Mouse (Mus musculus): Measurements from ENCODE around the gene Tcea3. TPM values are rescaled to one million over a fixed set of nuclear protein-coding genes. Genes with fewer than 3 reads are reported as not detected.
A peak's percentile ranks its signal among the peaks of the same experiment; 100 is the strongest.

The Tcea3 gene
- polyA plus RNA-seq, 1 experiment from 2014 or later = 19.8 TPM

DNA sequence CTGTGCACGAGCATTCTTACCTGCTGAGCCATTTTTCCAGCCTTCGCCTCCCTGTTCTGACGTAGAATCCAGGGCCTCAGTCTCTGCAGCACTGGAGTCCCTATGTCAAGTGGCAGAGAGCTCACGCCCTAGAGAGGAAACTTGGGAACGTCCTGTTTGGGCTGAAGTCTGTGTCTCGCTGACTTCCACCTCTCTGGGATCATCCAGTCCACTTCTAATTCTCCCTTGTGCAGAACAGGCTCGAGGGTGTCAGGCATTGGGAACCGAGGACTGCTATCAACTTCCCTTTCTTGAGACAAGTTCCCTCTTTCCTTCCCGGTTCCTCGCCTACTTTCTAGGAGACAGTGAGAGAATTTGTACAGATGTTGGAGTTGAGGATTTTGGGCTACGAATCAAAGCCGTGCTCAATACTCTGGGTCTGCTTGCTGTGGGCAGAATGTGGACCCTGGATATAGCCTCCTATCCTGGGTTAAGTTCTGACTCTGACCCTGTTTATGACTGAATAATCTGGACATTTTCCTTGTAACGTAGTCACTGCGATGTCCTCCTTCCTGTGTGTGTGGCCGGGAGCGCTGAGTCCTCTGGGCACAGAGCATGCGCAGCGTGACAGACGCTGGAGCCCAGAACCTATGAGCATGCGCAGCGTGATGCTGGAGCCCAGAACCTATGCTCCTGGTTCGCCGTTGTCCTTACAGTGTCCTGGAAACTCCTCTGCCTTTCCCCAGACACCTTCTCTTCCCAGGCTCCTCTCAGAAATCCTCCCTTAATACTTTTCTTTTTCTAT, 22.7 kb upstream of the Tcea3 start:
- Histone ChIP-seq H3K27ac (ENCODE audit: low read length) (no peak overlapping the region), H3K4me2 (replicated peaks; ENCODE audit: low read depth, low read length) (no peak overlapping the region), H3K4me3 (ENCODE audit: low read depth, low read length) (no peak overlapping the region), H3K9ac (replicated peaks; ENCODE audit: low read depth, low read length) (no peak overlapping the region), H3K4me1 (ENCODE audit: control insufficient read depth, insufficient read depth, low read length) (peaks cover 10% of the 10 kb centered on the region), H3K36me3 (ENCODE audit: control insufficient read depth, insufficient read depth, low read length) (no peaks in the 10 kb centered on the region), H3K9me3 (ENCODE audit: control insufficient read depth, low read depth, low read length) (no peaks in the 10 kb centered on the region), H3K27me3 (ENCODE audit: control insufficient read depth, insufficient read depth, low read length) (no peaks in the 10 kb centered on the region)
- ATAC-seq (ENCODE audit: insufficient number of reproducible peaks, insufficient read depth, low FRiP score, low read depth) = no peak
- 82% methylated on average over 23 of the region's 23 CpGs for WGBS

DNA sequence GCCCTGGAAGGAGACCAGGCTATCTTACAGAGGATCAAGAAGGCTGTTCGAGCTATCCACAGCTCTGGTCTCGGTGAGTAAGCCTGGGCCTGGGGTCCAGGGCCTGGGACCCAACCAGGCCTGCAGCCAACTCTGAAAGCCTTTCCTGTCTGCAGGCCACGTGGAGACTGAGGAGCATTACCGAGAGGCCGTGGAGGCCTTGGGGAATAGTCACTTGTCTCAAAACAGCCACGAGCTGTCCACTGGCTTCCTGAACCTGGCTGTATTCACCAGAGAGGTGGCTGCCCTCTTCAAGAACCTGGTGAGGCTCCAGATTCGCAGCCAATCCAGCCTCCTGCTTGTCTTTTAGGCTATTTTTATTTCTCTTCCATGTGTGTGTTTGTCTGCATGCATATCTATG, 20.1 kb upstream of the Tcea3 start:
- peaks cover 4% of the 10 kb centered on the region; the same call in 1 of the 2 replicates for H3K4me1 ChIP-seq (ENCODE audit: control insufficient read depth, insufficient read depth, low read length)
- no peak overlapping the region for H3K27ac ChIP-seq (ENCODE audit: low read length)
- H3K4me2 ChIP-seq (replicated peaks; ENCODE audit: low read depth, low read length) = no peak overlapping the region
- no peaks in the 10 kb centered on the region for H3K36me3 ChIP-seq (ENCODE audit: control insufficient read depth, insufficient read depth, low read length)
- WGBS = 81% methylated on average over 7 of the region's 7 CpGs
- H3K9me3 ChIP-seq (ENCODE audit: control insufficient read depth, low read depth, low read length) = no peaks in the 10 kb centered on the region
- no peaks in the 10 kb centered on the region for H3K27me3 ChIP-seq (ENCODE audit: control insufficient read depth, insufficient read depth, low read length)
- no peak for ATAC-seq (ENCODE audit: insufficient number of reproducible peaks, insufficient read depth, low FRiP score, low read depth)
- no peak overlapping the region for H3K4me3 ChIP-seq (ENCODE audit: low read depth, low read length)
- H3K9ac ChIP-seq (replicated peaks; ENCODE audit: low read depth, low read length) = no peak overlapping the region

DNA sequence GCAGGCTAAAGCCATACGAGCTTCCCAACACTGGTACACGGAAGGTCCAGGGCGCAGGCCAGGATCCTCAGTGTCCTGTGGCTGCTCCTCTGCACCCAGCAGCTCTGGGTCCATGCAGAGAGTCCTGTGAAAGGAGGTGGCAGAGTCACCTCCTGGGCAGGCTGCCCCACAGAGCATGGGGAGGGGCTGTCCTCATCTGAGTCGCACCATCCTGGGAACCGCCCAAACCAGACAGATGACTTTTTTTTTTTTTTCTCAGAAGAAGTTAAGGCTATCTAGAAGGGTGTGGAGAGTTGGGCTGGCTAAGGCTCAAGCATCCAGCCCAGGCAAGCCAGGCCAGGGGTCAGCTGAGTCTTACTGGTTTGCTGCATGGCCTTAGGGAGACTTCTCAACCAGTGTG, 18.9 kb upstream of the Tcea3 start:
- no peaks in the 10 kb centered on the region for H3K9me3 ChIP-seq (ENCODE audit: control insufficient read depth, low read depth, low read length)
- no peak overlapping the region for H3K27ac ChIP-seq (ENCODE audit: low read length)
- H3K4me2 ChIP-seq (replicated peaks; ENCODE audit: low read depth, low read length) = no peak overlapping the region
- no peak overlapping the region for H3K4me3 ChIP-seq (ENCODE audit: low read depth, low read length)
- H3K27me3 ChIP-seq (ENCODE audit: control insufficient read depth, insufficient read depth, low read length) = no peaks in the 10 kb centered on the region
- H3K4me1 ChIP-seq (ENCODE audit: control insufficient read depth, insufficient read depth, low read length) = peaks cover 2% of the 10 kb centered on the region; the same call in 1 of the 2 replicates
- no peak overlapping the region for H3K9ac ChIP-seq (replicated peaks; ENCODE audit: low read depth, low read length)
- 64% methylated on average over 5 of the region's 5 CpGs for WGBS
- ATAC-seq (ENCODE audit: insufficient number of reproducible peaks, insufficient read depth, low FRiP score, low read depth) = peak; percentile 40; the same call in 1 of the 2 replicates
- H3K36me3 ChIP-seq (ENCODE audit: control insufficient read depth, insufficient read depth, low read length) = no peaks in the 10 kb centered on the region

DNA sequence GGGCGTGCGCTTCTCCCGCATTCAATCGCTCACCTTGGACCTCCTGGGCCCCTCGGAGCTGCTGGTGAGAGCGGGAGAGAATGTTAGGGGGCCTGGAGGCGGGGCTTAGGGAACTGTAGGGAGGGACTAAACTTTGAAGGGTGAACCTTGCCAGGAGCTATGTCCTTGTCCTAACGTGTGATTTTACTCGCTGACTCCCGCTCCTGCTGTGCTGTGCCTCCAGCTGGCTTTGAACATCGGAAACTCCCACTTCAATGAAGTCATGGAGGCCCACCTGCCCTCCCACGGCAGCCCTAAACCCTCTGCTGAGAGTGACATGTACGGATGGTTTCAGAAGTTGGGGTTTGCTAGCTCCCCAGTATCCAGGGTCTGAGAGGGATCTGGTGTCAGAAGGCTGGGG, 8.9 kb upstream of the Tcea3 start:
- H3K27ac ChIP-seq (ENCODE audit: low read length) = no peak overlapping the region
- no peak overlapping the region for H3K9ac ChIP-seq (replicated peaks; ENCODE audit: low read depth, low read length)
- H3K36me3 ChIP-seq (ENCODE audit: control insufficient read depth, insufficient read depth, low read length) = peaks cover 6% of the 10 kb centered on the region; the same call in 1 of the 2 replicates
- no peak overlapping the region for H3K4me3 ChIP-seq (ENCODE audit: low read depth, low read length)
- H3K4me1 ChIP-seq (ENCODE audit: control insufficient read depth, insufficient read depth, low read length) = no peaks in the 10 kb centered on the region
- 0 out of 2 replicates have a peak, but pooled peaks cover 3% of the 10 kb centered on the region for H3K27me3 ChIP-seq (ENCODE audit: control insufficient read depth, insufficient read depth, low read length)
- no peaks in the 10 kb centered on the region for H3K9me3 ChIP-seq (ENCODE audit: control insufficient read depth, low read depth, low read length)
- no peak for ATAC-seq (ENCODE audit: insufficient number of reproducible peaks, insufficient read depth, low FRiP score, low read depth)
- 35% methylated on average over 13 of the region's 13 CpGs for WGBS
- no peak overlapping the region for H3K4me2 ChIP-seq (replicated peaks; ENCODE audit: low read depth, low read length)

DNA sequence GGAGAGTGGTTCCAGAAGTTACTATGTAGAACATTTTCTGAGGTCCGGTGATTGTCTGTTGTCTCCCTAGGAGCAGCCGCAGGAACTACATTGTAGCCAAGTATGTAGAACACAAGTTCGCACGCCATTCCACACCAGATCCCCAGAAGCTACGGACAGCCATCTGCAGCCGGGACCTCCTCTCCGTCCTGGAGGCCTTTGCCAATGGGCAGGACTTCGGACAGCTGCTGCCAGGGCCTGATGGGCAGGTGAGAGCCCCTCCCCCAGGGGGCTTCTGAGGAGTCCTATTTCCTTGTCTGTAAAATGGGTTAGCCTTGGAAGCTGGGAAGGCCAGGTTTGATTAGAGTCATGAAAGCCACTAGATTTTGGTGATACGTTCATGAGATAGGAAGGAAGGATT, 8.4 kb upstream of the Tcea3 start:
- 0 out of 2 replicates have a peak, but pooled peaks cover 3% of the 10 kb centered on the region for H3K27me3 ChIP-seq (ENCODE audit: control insufficient read depth, insufficient read depth, low read length)
- 76% methylated on average over 9 of the region's 9 CpGs for WGBS
- no peak overlapping the region for H3K27ac ChIP-seq (ENCODE audit: low read length)
- H3K9ac ChIP-seq (replicated peaks; ENCODE audit: low read depth, low read length) = no peak overlapping the region
- H3K4me3 ChIP-seq (ENCODE audit: low read depth, low read length) = no peak overlapping the region
- ATAC-seq (ENCODE audit: insufficient number of reproducible peaks, insufficient read depth, low FRiP score, low read depth) = no peak
- no peak overlapping the region for H3K4me2 ChIP-seq (replicated peaks; ENCODE audit: low read depth, low read length)
- peaks cover 6% of the 10 kb centered on the region; the same call in 1 of the 2 replicates for H3K36me3 ChIP-seq (ENCODE audit: control insufficient read depth, insufficient read depth, low read length)
- H3K4me1 ChIP-seq (ENCODE audit: control insufficient read depth, insufficient read depth, low read length) = no peaks in the 10 kb centered on the region
- no peaks in the 10 kb centered on the region for H3K9me3 ChIP-seq (ENCODE audit: control insufficient read depth, low read depth, low read length)

- Histone ChIP-seq H3K9ac (replicated peaks; ENCODE audit: low read depth, low read length) (no peak overlapping the region), H3K4me1 (ENCODE audit: control insufficient read depth, insufficient read depth, low read length) (no peaks in the 10 kb centered on the region), H3K4me2 (replicated peaks; ENCODE audit: low read depth, low read length) (no peak overlapping the region), H3K27ac (ENCODE audit: low read length) (no peak overlapping the region), H3K27me3 (ENCODE audit: control insufficient read depth, insufficient read depth, low read length) (0 out of 2 replicates have a peak, but pooled peaks cover 3% of the 10 kb centered on the region), H3K9me3 (ENCODE audit: control insufficient read depth, low read depth, low read length) (no peaks in the 10 kb centered on the region), H3K4me3 (ENCODE audit: low read depth, low read length) (no peak overlapping the region), H3K36me3 (ENCODE audit: control insufficient read depth, insufficient read depth, low read length) (peaks cover 3% of the 10 kb centered on the region; the same call in 1 of the 2 replicates)
- 24% methylated on average over 8 of the region's 8 CpGs for WGBS
- ATAC-seq (ENCODE audit: insufficient number of reproducible peaks, insufficient read depth, low FRiP score, low read depth) = peak; percentile 19; the same call in 1 of the 2 replicates
These were observed 7.9 kb upstream of the Tcea3 start for GRCm38 (mm10) chr4:136239622-136240021.

GRCm38 (mm10) chr4:136240123-136240522, 7.4 kb upstream of the Tcea3 start:
- no peak for ATAC-seq (ENCODE audit: insufficient number of reproducible peaks, insufficient read depth, low FRiP score, low read depth)
- Histone ChIP-seq H3K4me1 (ENCODE audit: control insufficient read depth, insufficient read depth, low read length) (no peaks in the 10 kb centered on the region), H3K36me3 (ENCODE audit: control insufficient read depth, insufficient read depth, low read length) (peaks cover 2% of the 10 kb centered on the region; the same call in 1 of the 2 replicates), H3K4me2 (replicated peaks; ENCODE audit: low read depth, low read length) (no peak overlapping the region), H3K4me3 (ENCODE audit: low read depth, low read length) (no peak overlapping the region), H3K27me3 (ENCODE audit: control insufficient read depth, insufficient read depth, low read length) (0 out of 2 replicates have a peak, but pooled peaks cover 3% of the 10 kb centered on the region), H3K9ac (replicated peaks; ENCODE audit: low read depth, low read length) (no peak overlapping the region), H3K9me3 (ENCODE audit: control insufficient read depth, low read depth, low read length) (no peaks in the 10 kb centered on the region), H3K27ac (ENCODE audit: low read length) (no peak overlapping the region)
- WGBS = 74% methylated on average over 14 of the region's 14 CpGs

DNA sequence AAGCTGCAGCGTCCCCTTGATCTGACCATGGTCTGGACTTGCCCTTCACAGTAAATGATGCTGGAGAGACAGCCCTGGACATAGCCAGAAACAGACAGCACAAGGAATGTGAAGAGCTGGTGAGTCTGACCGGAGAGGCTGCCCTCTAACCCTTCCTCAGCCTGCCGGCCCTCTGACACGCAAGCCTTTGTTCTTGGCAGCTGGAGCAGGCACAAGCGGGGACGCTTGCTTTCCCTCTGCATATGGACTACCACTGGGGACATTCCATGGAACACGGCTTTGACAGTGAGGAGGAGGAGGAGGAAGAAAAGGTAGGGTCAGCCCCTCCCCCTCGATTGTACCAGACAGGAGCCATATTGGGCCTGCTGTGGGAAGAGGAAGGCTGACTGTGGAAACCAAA, 6.6 kb upstream of the Tcea3 start:
- no peak for ATAC-seq (ENCODE audit: insufficient number of reproducible peaks, insufficient read depth, low FRiP score, low read depth)
- no peaks in the 10 kb centered on the region for H3K4me1 ChIP-seq (ENCODE audit: control insufficient read depth, insufficient read depth, low read length)
- H3K9ac ChIP-seq (replicated peaks; ENCODE audit: low read depth, low read length) = no peak overlapping the region
- 0 out of 2 replicates have a peak, but pooled peaks cover 3% of the 10 kb centered on the region for H3K27me3 ChIP-seq (ENCODE audit: control insufficient read depth, insufficient read depth, low read length)
- H3K4me2 ChIP-seq (replicated peaks; ENCODE audit: low read depth, low read length) = no peak overlapping the region
- WGBS = 62% methylated on average over 8 of the region's 8 CpGs
- H3K27ac ChIP-seq (ENCODE audit: low read length) = no peak overlapping the region
- H3K9me3 ChIP-seq (ENCODE audit: control insufficient read depth, low read depth, low read length) = no peaks in the 10 kb centered on the region
- H3K36me3 ChIP-seq (ENCODE audit: control insufficient read depth, insufficient read depth, low read length) = peaks cover 2% of the 10 kb centered on the region; the same call in 1 of the 2 replicates
- H3K4me3 ChIP-seq (ENCODE audit: low read depth, low read length) = no peak overlapping the region

Measured in stomach, embryonic 14.5 days (tissue).